Mouse (Mus musculus) fat pad, adult 2 months (tissue): ENCODE measurements at regions not wholly inside any gene's neighbourhood (a gene's known extent, or its start where the extent isn't known, plus 50 kb on each side); places are given as distances from the start of the nearest gene placed in this dataset.
A peak's percentile ranks its signal among the peaks of the same experiment; 100 is the strongest.

Experiments used
- DNase-seq: peaks from one replicate; pipeline ENCODE4 v3.0.0-alpha.2; 2011; ENCODE audit warnings: low read depth, low spot score; ENCODE audit errors: extremely low read depth

DNA sequence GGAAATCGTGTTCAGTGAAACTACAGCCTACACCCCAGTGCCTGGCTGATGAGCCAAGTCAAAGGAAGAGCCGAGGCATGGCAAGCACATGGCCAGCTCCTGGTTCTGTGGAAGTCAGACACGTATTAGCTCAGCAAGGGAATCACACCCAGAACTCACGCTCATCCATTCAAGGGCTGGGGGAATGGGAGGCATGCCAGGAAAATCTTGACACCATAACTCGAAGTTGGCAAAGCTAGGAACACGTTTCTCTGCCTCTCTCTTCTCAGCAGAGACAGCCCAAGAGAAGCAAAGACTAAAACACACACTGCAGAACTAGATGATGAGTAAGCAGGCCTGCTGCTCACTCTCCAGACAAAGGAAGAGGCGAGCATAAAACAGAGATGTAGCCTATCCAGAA, 53.5 kb upstream of the Ypel5 start:
- no peak for DNase-seq

GRCm38 (mm10) chr17:72781786-72782185, 54.5 kb upstream of the Ypel5 start:
- no peak for DNase-seq

DNA sequence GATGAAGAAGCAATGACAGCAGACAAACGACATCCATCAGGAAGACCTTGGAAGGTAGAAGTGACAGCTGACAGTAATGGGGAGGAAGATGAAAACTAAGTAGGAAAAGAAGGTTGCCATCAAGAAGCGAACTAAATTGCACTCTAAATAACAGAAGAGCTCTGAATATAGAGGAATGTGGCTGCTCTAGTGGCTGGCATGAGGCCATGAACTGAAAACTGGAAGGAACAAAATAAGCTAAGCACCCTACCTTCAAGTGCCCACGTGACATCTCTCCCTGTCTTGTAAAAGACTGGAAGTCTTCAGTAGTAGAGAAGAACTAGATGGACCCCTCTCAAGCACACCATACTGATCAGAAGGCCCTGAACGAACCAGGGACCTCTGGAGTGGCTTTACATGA, 68.0 kb upstream of the Ypel5 start:
- no peak for DNase-seq

DNA sequence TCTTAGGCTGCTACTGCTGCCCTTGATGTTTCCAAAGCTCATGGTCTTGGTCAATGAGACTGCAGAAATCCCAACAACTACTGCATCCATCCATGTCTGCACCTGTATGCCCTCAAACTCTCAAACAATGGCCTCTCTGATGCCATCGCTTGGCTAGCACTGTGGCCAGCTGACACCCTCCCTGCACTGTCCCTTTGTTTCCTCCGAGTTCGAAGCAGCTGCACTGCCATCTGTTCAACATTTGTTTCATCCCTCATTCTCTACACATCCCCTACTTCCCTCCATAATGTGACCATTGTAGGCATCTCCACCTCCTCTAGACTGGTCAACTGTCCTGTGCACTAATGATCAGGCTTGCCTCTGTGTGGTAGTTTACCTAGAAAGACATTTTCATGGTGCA, 75.3 kb upstream of the Ypel5 start:
- DNase-seq, result no peak

- DNase-seq, result no peak
Observed at GRCm38 (mm10) chr17:72746411-72746810, 89.8 kb upstream of the Ypel5 start.

DNA sequence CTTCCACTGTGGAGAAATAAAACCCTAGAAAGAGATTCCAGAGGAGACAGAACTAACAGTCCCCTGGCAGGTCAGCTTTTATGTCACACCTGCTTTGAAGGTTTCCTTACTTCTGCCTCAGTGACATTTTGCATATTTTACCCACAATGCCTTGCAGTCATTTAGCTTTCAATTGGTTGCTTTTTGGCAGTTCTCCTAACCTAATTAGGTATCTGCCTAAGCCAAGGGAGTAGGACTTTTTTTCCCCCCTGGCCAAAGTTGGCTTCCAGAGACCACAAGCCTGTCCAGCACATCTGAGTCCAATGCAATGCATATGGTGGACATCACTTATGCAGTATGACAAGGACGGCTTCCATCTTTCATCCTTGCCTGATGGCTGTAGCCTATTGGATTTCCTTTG, 103.2 kb upstream of the Ypel5 start:
- DNase-seq, result no peak

DNA sequence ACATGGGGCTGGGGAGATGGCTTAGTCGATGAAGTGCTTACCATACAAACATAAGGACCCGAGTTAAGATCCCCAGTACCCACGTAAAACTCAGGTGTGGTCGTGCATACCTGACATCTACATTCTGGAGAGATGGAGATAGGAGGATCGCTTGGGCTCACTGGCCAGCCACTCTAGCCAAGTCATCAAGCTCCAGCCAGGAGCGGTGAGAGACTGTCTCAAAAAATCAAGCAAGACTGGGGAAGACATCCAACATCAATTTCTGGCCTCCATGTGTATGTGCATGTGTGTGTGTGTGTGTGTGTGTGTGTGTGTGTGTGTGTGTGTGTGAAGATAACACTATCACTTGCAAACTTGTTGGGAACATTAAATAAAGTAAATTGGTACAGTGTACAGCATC, 104.6 kb upstream of the Ypel5 start:
- no peak for DNase-seq

DNA sequence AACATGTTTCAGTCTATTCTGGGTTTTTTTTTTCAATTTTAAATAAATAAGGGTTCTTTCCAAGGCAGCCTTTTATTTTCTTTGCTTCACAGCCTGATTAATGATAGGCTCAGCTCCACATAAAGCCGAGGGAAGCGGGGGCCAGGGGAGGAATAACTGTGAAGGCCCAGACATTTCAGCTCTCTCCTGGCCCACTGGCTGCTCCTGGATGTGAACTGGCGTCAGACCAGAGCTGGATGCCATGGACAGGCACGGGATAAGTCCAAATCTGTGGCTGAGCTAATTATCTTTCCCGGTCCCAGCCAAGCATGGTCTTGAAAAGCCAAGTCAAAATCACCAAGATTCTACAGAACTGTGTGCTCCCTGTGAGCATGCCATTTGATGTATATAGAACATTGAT, 105.1 kb upstream of the Ypel5 start:
- no peak for DNase-seq

GRCm38 (mm10) chr17:72720753-72721152, 115.5 kb upstream of the Ypel5 start:
- DNase-seq, result no peak

DNA sequence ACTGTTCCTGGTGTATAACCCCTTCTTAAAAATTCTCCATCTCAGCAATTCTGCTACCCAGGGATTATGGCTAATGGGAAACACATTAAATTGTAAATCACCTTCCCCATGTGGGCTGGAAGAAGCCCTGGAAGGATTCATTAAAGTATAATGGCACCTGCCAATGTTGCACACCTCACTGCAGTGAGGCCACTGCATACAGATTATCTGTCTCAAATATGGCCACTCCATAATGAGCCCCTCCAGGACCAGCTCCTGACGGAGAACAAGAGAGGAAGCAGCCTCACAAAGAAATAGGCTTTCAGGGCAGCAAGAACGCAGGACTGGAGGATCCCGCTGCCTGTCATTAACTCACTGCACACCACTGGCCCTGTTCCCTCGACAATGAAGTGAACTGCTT, 115.2 kb upstream of the Alk start:
- no peak for DNase-seq

GRCm38 (mm10) chr17:72691630-72692029, 87.2 kb upstream of the Alk start:
- no peak for DNase-seq

- DNase-seq, result no peak
Observed at GRCm38 (mm10) chr17:72689606-72690005, 85.2 kb upstream of the Alk start.

- no peak for DNase-seq
Observed at GRCm38 (mm10) chr17:72688800-72689199, 84.4 kb upstream of the Alk start.

DNA sequence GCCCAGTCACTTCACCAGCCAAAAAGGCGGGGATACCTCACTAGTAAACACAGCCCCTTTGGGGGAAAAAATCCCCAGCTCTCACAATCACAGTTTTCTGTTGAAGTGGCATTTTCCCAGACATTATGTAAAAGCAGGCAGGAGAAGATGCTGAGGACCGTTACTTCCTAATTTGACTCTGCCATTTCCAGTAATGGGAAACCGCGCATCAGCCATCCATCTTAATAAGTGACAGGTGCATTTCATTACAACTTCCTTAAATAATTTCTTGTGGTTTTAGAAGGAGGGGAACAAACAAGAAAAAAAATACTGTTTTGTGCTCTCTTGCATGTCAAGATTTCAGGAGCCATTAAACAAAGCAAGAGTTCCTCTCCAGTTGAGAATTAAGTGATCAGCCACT, 70.2 kb upstream of the Alk start:
- DNase-seq, result no peak

DNA sequence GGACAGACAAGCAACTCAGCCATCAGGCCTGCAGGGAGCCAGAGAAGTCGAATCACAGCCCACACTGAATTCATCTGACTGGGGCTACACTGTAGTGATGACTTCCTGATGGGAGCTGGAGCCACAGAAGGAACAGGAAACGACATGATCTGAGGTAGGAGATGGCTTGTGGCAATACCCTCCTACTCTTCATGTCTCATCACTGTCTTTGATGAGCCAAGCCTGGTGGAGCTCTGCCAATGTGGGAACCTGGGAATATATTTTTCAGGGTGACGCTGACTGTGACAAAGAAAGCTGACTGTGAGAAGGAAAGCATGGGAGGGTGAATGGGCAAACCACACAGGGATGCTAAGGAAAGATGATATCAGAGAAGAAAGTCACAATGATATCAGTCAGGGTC, 67.6 kb upstream of the Alk start:
- DNase-seq, result no peak

DNA sequence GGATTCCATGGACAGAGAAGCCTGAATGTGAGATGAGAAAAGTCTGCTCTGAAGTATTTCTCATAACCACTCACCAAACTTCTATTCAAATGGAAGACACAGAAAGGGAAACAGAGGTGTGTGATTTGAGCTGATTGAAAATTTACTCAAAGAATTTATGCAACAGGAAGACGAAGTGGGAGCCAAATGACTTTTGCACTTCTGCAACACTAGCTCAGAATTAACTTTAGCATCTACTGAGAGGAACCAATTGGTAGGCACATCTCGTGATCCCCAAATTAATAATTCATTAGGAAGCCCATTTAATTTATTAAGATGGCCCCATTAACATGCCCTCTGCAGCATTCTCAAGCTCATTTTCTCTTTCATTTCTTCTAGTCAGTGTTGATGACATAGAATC, 62.5 kb upstream of the Alk start:
- no peak for DNase-seq

- DNase-seq, result peak; percentile 34
Observed at GRCm38 (mm10) chr17:72661678-72662077, 57.3 kb upstream of the Alk start.

DNA sequence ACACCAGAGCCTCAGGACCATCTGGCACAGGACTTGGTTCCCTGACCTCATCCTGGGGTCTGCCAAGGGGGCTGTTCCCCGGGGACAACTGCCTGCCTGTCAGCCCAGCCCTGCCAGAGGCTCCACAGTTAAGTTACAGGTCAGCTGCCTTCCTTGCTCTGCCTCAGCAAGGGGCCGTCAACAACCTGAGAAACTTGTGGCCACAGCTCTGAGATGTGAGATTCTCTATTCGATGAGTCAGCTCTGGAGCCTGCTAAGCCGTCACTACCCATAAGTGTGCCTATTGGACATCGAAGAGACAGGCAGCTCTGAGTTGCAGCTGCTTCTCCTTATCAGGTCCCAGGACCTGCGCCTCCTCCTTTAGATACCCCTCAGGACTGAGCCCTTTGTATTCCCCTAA, 54.3 kb upstream of the Alk start:
- no peak for DNase-seq

GRCm38 (mm10) chr17:72657826-72658225, 53.4 kb upstream of the Alk start:
- no peak for DNase-seq
